Mouse (Mus musculus) 3T3-L1 (cell line): ENCODE results near the gene Gm21887.
"Not testable (repeated sequence)": the region's sequence is repeated elsewhere in the genome, so short reads cannot be mapped to it uniquely, and the experiment has no call there.

Source experiments
- DNase-seq: peaks from one replicate; pipeline ENCODE4 v3.0.0-alpha.2; 2015; ENCODE audit warnings: low read depth, low spot score

The Gm21887 gene

DNA sequence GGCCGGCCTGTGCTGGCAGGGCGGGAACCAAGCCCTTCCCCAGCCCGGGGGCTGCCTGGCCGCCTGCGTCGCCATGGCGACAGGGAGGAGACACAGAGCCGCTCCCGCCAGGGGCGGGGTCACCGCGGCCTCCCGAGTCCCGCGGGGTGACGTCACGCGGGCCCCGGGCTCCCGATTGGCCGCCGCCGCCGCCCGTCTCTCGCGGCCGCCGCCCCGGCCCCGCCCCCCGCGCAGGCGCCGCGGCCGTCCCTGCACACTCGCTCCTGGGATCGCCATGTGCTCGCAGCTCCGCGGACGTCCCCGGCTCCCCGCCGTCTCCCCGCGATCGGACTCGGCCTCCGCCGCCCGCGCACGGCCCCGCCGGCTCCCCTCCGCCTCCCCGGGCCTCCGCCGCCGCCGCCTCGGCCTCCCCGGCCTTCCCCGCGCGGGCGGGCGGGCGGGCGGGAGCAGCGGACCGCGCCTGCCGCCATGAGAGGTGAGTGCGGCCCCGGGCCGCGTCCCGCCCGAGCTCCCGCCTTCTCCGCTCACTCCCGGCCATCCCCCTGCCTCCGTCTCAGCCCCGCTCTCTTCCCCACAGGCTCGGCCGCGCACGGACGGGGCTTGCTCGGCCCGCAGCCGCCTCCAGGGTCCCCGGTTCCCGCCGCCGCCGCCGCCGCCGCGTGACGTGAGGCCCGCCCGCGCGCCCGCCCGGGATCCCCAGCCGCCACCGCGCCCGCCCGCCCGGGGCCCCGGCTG lies at the start of gene Gm21887:
Gene Gm21887, plus strand, starts transcription at position 644 of the 735 bp plus-strand sequence.
- peak; percentile 97 for DNase-seq

DNA sequence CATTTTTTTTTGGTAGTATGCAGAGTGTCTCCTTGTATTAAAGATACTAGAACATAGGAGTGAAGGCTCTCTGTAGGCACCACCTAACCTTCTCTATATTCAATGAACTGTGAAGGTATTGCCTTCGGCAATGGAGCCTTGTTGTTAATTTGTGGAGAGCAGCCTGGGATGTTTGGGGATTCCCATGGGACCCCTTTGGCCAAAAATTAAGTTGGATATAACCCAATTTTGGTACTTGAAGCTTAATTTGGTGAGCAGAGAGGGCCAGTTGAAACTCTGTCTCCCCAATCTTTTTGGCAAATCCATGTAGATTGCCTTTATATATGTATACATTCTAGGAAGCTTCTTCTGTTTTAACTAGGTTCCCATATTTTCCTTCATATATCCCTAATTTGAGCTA lies 40.1 kb upstream of the Gm21887 start:
- no peak for DNase-seq

DNA sequence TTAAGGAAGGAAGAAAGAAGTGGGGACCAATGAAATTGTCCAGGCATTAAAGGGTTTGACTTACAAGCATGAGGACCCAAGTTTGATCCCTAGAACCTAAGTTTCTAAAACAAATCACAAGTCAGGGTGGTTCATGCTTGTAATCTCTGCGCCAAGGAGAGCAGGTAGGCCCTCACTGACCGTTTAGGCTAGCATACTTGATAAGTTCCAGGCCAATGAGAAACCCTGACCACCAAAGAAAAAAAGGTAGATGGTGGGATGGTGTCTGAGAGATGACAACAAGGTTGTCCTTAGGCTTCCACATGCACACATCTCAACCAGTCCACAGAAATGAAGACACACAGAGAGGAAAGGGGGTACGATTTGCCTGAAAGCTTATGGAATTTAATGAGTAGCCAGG lies 39.7 kb upstream of the Gm21887 start:
- DNase-seq: not testable (repeated sequence)

DNA sequence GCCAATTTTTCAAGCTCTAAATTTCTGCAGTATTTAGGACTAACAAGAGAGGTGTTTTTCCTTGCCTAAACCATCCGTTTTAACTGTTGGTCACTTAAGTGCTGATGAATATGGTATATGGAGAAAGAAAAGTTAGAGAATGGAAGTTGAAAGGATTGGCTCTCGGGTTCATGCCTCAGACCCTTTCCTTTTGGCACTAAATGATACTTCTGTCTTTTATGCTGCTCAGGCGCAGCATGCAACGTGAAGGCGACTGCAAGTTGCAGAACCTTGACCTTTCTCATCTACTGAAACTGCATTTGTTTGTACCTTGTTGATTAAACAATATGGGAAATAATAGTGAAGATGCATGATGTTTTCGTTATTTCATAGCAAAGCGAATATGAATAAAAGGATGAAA lies 38.9 kb upstream of the Gm21887 start:
- peak; percentile 26 for DNase-seq

DNA sequence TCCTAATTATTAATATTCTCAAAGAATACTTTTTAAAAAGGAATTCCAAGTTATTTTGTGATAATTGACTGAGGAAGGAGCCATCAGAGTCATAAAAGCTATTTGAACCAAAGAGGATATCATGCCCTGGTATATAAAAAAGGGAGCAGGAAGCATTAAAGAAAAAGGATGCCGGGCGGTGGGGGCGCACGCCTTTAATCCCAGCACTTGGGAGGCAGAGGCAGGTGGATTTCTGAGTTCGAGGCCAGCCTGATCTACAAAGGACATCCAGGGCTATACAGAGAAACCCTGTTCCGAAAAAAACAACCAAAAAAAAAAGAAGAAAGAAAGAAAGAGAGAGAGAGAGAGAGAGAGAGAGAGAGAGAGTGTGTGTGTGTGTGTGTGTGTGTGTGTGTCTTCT lies 37.9 kb upstream of the Gm21887 start:
- DNase-seq: not testable (repeated sequence)

DNA sequence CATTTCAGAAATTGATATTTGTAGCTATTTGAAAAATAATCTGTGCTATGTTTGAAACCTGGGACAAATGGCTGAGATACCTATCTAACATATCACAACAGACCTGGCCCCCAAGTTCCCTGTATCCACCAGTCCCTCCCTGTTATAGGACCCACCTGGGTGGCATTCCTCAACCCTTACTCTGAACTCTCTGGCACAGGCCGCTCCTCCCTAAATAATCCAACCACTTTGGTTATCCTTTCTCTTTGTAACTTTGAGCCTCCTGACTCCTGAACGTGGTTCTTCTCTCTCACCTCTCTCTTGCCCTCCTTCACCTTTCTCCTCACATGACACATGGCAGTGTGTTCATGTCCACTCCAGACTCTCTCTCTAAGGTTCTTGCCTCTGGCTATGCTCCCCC lies 37.3 kb upstream of the Gm21887 start:
- DNase-seq: not testable (repeated sequence)

DNA sequence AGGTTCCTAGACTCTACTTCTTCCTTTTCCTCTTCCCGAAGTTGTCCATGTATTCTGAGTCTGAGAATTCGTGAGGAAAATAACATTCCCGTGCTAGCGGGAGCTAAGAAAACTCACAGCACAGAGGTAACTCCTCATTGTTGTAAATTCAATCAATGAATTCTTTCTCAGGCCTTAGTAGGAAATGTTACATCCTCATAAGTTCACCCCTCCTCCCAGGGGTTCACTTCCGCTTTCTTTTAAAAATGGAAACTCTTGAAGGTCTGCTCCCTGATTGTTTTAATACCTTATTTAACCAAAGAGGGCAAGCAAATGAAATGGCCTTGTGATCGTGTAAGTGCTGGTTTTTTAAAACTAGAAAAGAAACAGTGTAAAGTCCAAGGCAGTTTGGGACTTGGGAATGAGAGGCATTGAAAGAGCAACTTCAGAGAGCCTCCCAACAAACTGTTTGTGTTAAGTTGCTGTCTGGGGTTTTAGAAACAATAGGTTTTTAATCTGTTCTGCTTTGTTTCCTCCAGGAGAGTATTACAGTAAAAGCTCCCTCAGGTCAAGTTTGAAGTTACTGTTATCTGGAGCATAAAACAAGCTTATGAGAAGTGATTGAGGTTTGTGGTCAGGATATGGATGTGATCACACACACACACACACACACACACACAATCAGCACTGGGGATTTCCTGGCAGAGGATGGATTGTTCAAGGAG lies 36.5 kb upstream of the Gm21887 start:
- DNase-seq: not testable (repeated sequence)

DNA sequence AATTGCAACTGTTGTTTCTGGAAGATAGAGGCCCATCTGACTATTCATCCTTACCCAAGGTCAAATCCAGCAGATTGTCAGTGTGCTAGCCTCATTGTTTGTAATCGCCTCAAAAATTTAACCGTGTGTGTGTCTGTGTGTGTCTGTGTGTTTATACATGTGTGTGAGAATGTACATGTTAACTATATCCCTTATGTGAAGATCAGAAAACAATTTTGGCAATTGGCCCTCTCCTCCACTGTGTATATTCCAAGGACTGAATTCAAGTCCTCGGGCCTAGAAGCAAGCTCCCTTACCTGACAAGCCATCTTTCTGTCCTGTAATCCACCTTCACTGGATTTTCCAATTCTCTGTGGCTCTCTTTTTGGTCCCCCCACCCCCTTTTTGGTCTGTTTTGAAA lies 35.7 kb upstream of the Gm21887 start:
- DNase-seq: not testable (repeated sequence)

DNA sequence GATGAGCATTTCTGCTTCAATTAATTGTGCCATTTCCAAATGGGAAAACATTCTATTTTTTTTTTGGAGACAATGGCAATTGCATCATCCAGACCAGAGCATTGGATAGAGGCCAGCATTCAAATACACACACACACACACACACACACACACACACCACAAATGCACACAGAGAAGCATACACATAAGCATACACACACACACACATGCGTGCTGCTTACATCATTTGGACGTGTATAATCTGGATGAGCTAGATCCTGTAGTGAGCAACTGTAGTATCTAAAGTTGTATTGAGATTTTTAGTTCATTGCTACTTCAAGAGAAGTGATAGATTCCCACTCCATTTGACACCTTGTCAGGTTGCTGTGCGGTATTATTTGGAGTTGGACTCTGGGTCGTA lies 35.0 kb upstream of the Gm21887 start:
- not testable (repeated sequence) for DNase-seq

DNA sequence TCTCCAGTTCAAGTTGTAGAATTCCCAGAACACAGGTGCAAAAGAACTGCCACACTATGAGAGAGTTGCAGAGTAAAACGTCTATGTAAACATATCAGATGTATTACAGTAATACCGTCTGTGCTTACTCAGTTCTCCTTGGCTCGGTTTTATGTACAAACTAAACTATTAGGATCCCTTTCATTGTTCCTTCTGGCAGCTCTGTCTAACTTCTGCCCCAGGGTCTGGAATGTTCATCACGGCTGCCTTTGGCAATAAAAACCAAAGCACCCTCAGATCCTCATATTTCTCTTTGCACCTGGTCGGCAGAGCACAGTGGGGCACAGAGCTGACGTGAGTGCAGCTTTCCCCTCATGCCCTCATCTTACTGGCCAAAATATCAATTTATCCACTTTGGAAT lies 34.5 kb upstream of the Gm21887 start:
- DNase-seq: peak; percentile 34

DNA sequence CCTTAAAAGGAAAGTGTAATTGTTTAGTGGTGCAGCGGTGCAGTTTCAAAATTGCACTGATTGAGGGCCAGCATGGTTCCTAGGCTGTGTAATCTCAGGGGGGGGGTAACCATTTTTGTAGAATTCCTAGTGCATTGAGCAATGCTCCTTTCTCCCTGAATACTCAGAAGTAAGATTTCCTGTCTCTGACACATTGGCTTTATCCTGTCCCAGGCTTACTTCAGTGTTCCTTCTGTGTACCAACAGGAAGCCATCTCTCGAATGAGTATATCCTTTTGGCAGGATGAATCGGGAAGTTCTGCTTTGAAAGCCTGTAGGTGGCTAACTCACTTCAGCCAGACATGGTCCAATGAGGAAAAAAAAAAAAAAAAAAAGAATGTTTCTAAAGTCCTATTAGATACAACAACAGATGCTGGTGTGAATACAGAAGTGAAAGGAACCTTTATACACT lies 33.8 kb upstream of the Gm21887 start:
- peak; percentile 52 for DNase-seq

DNA sequence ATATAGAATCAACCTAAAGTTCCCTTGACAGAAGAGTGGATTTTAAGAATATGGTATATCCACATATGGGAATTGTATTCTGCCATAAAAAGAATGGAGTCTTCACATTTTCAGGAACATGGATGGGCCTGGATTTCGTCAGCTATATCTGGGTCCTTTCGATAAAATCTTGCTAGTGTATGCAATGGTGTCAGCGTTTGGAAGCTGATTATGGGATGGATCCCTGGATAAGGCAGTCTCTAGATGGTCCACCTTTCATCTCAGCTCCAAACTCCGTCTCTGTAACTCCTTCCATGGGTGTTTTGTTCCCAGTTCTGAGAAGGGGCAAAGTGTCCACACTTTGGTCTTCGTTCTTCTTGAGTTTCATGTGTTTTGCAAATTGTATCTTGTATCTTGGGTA lies 33.1 kb upstream of the Gm21887 start:
- not testable (repeated sequence) for DNase-seq

DNA sequence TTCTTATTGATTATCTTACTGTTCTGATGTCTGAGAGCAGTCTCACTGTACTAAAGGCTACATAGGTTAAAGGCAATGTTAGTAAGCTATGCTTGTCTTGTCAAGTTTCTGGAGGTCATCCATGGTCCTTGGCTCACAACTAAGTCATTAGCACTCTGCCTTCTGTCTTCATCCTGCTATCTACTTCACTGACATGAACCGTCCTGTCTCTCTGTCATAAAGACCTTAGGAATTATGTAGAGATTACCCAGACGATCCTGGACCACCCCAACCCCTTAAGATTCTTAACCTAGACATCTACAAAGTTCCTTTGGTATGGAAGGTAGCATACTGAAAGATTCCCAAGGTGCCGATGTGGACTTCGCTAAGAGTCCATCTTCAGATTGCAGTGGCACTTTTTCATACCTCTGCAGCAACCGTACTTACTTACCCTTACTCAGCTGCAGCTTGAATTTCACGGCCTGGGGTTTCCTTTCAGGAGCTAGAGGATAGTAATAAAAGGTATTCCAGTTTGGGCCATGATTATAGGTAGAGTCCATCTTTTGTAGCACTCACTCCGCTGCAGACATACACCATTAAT lies 31.5 kb upstream of the Gm21887 start:
- not testable (repeated sequence) for DNase-seq

DNA sequence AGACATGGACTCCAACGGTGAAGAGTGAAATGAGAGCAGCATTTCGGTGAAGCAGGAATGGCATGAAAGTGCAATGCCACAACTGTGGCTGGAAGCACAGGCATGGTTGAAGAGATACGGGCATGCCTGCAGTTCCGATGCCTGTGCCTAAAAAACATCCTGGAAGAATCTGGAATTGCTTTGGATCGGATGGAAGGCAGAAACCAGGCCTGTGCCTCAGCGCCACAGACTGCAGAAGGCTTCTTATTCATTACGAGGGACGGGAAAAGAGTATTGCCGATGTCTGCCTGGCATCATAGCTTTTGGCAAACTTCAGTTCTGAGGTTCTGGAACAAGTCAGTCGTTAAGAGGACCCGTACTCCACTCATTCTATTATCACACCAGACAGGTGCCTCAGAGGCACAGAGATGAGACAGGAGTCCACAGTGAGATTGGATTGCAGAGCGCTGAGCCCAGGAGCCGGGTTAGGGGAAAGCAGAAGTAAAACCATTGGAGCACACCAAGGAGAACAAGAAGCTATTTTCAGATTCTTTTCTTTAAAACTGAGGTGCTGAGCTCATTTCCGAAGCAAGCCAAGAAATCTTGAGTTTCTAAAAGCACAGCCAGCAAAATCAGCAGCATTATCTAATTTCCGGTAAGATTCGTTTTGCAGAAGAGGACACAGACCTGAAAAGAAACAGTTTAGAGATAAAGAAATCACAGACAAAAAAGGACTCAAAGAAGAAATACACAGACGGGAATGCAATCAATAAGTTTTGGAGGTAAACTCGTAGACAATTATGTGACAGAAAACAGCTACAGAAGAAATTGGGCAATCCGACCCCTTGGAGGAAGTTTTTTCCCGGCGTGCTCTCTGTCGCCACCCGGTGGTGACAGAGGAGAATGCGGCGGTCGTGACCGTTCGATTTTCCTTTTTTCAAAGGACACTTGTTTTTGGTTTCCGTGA lies 30.8 kb upstream of the Gm21887 start:
- peak; percentile 68 for DNase-seq

DNA sequence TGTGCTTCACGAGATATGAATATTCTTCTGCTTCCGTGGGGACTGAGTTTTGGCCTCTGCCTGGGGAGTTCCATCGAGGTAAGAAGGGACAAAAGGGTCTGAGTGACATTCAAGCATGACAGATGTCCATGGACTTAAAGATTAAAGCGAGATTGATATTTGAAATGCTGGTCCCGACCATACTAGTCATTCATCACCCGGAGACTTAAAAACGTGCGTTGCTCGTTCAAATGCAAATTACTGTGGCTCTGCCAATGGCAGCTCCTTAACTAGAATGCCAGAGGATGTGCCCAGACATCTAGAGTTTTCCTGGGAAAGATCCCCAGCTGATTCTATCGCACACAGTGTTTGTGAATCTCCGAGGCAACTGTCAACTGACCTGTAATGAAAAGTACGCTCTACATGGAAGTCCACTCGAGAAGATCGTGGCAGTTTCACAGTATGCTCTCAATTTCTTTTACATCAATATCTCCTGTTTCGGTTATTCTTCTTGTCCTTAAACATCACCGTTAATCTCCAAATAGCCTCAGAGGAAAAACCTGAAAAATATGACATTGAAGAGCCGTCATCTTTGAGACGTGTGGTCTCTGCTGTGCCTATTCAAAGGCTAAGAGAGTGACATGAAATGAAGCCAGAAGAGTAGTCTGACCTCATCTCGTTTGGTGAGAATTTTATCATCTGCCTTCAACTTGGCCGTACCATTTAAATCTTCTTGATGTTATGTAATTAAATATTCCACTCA lies 29.8 kb upstream of the Gm21887 start:
- not testable (repeated sequence) for DNase-seq

DNA sequence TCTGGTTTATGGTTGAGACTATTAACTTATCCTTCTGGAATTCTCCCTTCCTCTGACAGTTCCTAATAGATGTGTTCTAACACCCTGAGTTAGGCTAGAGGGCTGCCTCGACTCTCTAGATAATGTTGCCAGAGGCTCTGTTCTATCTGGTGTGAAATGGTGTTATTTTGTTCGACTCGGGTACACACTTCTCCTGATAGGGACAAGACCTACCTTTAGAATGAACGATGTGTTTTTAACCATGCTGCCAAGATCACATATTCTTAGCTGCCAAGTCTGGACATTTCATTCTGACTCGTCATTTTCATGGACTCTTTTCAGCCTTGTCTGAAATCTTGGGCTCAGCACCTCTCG lies 29.3 kb upstream of the Gm21887 start:
- not testable (repeated sequence) for DNase-seq

DNA sequence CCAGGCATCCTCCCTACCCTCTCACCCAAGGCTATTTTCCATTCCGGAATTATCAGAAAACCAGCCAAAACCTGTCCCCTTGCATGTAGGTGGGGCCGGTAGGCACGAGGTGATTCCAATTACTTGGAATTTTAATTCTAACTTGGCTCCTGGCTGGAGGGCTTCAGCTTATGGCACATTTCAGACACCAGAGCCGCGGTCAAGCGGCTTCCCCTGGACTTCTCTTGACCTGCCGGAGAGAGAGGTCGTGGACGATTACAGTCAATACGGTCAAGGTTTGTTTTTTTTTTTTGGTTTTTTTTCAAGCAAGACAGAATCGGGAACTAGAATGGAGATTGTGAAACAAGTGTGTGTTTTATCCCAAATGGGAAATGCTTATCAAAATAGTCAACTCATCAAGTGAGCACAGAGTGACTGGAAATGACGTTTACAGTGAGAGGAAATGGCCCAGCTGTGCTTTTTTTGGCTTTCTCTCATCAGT lies 28.6 kb upstream of the Gm21887 start:
- DNase-seq: no peak

DNA sequence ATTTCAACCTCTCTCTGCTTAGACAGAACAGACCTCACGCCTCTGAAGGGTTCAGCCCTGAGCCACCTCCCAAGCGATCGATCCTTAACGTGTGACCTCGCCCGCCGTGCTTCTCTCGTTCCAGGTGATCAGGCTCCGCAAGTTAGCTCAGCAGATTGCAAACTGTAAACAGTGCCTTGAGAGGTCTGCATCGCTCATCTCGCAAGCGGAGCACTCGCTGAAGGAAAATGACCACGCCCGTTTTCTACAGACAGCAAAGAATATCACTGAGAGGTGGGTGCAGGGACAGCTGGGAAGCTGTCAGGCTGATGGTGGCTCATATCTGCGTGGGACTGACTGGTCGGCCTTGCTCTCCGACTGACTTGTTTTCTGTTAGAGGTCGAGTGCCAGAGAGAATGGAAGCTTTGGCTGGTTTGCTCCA lies 27.7 kb upstream of the Gm21887 start:
- DNase-seq: not testable (repeated sequence)

DNA sequence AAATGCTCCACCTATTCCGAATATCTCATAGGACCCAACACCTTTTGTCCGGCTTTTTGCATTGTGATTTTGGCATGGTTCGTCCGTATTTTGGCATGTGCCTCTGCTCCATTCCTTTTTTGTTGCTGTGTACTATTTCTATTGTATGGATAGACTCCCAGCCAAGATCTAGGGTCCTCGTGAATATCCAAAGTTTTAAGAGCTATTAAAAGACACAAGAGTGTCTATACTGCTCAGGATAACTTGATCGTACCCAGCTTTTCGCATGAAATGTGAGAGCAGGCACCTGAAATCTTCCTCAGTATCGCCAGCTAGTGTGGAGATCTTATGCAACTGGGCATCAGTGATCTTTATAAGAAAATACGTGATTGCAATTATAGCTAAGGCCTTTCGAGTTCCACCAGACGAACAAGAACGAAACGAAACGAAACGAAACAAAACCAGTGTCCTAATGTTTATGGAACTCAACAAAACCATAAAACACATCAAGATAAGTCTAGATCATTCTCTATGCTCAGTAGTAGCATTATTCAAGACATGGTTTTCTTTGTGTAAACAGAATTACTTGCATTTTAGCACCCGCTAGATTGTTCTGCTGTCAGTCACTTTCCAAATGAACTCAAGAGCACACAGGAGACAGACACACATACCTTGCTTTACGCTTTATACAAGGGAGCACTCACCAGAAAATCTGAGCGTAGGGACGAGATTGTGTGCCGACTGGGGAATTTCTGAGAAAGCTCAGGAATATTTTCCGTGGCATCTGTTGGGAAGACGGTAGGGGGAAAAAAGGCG lies 26.7 kb upstream of the Gm21887 start:
- not testable (repeated sequence) for DNase-seq
